Mouse (Mus musculus) urinary bladder, postnatal 14 days (tissue): ENCODE data around the gene Tgfbi.

ENCODE experiments used
- DNase-seq: peaks from one replicate; pipeline ENCODE4 v3.0.0; 2021; ENCODE audit warnings: low spot score

The Tgfbi gene

DNA sequence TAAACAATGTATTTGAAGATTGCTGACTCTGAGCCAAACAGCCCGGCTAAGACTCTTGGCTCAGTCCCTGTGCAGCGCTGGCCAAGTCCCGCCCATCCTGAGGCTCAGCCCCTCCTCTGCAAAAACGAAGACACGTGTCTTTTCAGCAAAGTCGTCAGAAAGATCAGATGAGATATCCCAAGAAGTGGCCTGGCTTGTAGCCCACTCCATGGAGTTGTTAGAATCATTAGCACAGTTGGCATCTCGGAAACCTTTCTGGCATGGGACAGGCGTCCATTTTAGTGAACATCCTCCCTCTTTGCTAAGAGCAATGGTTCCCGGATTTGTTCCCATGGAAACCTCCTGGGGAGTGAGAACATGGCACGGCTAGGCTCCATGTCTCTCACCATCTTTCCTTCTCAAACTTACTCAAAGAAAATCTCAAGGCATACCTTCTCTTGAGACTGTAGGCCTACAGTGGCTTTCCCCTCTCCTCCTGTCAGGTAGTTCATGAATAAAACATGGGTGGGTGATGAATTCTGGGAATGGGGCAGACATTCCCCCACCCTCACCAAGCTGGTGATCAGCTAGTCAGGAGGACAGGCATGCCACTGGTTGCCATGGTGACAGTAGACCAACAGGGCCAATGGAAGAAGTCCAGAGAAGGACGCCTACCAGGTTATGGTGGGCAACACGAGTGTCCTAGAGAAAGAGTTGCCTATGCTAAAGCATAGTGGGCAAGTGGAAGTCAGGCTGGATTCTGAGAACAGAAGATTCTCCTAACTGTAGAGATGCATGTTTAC, 11.3 kb upstream of the Tgfbi start:
- DNase-seq: no peak

DNA sequence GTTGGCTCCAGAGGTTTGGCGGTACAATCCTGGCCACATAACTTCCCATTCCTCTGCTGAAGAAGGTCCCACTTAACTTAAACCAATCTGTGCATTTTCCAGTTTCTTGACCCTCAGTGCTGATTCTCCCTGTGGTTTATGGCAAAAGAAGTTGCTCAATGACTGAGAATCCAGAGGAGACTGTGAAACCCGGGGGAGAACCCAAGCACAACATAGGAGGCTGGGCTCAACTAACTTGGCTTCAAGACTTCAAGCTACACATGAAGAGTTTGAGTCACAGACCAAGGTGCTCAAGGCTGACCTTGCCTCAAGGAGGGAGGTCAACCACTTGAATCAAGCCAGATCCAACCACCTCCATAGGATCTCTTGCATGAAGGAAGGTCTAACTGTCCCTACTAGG, 9.8 kb upstream of the Tgfbi start:
- DNase-seq: no peak

DNA sequence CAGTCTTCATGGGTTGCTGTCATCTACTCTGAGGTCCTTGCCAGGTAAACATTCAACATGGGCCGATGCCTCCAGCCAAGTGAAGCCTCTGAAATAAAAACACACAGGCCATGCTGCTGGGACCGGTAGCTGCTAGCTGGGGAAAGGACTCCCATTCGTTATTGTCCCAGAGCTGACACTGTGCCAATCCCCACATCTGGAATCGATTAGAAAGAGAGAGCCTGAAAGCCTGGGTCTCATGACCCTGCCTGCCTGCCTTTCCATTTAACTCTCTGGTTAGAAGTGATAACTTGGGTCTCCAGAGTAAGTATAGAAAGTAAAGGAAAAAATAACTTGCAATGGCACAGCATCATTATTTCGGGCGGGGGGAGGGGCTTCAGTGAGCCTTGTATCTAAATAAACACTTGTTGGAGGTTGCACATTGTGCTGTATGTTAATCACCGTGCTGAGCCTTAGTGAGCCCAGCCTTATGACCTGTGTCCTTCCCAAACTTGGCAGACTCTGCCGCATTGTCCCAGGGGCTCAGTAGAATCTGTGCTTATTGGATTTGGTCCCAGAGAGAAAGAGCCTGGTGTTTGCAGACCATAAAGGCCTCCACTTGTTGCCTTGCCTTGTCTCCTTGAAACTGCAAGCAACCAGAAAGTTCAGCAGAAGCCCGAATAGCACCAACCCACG, 9.0 kb upstream of the Tgfbi start:
- DNase-seq: peak; percentile 59

DNA sequence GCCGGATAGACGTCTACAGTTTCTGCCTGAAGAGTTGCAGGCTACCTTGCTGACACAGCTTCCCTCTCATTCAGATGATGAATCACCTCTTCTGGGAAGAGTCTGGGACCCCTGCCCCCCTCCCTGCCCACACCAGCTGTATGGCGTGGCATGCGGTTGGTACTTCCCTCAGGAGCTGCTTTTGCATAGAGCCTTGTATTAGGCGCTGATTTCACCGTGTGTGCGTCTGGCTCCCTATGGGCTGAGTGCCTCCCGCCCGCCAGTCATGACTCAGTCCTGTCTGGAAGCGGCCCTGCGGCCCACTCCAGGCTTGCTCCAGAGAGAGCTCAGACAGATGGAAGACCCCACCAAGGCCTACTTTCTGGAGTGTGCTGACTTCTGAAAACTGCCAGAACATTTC, 8.1 kb upstream of the Tgfbi start:
- peak; percentile 54 for DNase-seq

DNA sequence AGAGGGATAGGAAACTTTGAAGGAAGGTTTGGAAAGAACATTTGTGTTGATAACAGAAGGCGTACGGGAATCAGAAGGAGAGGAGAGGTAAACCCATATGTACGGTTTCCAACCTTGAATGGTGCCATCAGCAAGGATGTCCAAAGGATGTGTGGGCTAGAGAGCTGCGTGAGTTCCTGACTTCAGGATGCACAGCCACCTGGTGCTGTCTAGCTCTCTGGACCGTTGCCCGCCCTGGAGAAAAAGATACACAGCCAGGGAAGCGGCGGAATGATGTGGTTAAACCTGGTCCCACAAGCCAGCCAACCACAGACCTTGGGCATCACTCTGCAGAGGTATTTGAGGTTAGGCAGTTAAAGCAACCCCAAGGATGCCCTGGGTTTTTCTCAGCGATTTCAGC, 3.8 kb upstream of the Tgfbi start:
- no peak for DNase-seq

DNA sequence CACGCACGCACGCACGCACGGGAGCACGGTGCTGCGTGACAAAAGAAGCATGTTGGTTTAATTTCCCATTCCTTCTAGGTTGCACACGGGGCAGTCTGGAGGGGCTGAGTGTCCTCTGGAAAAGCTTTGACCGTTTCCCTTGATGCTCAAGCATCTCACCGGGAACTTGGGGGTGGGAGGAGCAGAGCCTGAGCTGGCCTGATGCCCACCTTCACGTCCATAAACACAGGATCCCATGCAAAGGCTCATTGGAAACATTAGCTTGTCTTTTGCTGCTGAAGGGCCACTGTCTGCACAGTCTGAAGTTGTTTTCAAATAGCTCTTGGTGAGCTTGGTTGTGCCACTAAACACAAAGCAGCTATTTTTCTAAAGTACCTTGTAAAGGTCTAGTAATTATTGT, 2.6 kb upstream of the Tgfbi start:
- DNase-seq: no peak

DNA sequence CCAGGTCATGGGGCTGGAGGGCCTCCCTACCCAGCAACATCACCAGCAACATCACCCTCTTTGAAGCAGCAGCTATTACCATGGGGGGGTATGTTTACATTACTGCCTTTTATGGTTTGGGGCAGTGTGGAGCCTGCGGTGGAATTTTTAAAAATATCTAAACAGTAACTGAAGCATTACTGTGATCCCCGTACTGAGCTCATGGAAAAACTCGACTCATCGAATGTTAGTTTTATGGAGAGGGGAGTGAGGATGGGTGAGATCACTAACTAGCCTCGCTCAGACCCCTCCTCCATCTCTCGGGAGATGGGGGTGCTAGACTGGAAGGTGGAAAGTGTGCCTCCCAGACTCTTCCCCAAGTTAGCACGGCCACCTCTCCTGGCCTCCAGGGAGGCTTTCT, 2.1 kb upstream of the Tgfbi start:
- DNase-seq: no peak

DNA sequence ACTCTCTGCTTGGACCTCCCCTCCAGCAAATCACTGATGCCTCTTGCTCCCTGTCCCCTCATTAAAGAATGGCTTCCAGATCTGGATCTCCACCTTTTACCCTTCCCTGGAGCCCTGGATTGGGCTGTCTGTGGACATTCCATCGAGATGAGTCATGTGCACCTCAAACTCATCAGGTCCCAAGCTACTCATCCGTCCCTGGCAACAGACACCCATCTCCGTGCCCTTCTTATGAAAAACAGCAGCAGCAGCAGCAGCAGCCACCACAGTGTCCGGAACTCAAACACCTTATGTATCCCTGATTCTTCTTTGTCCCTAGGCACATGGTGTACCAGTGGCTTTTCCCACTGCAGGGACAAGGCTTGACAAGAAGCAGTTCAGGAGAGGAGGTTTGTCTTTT, 1.5 kb upstream of the Tgfbi start:
- DNase-seq: no peak

DNA sequence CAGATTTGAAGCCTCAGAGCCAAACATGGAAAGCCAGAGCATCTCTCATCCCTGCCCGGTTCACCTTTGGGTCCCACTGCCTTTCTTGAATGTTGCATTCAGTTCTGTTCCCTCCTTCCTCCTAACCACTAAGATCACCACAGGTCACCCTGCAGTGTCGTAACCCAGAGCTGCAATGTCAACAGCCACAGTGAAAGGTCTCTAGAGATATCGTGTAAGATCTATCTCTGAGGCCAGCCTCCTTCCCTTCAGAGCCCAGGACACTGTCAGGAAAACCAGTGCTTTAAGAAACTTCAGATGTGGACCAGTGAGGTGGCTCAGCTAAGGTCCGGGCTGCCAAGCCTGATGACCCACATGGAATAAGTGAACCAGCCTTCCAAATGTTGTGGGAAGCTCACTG, 1.8 kb downstream of the Tgfbi start:
- DNase-seq: no peak

DNA sequence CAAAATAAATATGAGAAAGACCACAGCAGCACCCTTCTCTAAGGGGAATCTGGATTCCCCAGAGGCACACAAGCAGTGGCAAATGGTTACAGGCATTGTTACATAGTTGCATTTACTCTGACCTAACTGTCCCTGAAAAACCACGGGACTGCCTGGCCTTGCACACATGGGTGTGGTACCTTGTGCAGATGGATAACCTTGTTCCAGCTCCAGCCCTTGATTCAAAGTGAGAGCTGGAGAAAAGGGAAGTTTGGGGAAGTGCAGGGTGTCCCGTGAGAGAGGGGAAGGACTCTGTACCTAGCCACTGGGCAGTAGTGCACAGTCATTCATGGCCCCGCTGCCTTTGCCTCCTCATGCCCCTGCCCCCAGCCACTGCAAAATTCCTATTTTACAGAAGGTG, 2.4 kb downstream of the Tgfbi start:
- no peak for DNase-seq

DNA sequence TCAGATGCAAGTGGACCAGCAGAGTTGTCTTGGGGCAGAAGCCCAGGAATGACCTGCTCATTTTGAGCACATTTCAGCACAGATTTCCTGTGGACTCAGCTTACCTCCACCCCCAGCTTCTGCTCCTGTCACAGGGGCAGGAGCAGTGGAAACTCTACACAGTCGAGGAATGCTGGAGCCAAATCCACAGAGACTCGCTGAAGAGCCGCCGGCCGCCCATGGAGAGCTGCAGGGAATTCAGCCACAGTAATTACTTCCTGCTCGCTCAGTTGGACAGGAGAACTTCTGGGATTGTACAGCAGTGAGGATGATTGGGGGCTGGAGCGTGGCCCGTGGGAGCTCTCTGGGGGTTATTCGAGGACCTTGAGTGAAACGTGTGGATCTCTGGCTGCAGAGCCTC, 3.0 kb downstream of the Tgfbi start:
- no peak for DNase-seq

DNA sequence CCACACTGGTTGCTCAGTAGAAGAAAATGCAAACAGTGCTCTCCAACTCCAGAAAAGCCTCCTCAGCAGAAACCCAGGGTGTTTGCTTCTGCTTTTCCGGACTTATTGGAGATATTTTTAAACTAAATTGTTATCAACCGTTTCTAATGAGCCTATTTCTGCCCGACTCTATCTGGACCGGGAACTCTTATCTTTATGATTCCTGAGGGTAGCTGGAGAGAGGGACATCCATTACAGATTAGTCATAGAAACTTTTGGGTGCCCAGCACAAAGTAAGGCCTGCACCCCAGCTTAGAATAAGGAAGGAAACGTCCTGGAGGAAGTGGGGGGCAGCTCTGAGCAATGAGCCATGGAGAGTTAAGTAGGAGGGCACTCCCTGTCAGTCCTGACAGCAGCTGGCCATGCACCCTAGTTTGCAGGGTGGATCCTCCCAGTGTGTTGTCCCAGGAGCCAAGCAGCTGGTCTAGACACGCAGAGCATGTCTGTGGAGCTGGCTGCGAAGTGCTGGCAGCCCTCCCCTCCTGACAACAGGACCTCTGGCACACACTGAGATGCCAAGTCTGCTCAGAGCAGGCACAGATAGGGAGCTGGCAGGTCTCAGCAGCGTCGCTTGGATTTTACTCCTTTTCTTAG, 4.2 kb downstream of the Tgfbi start:
- DNase-seq: peak; percentile 64

DNA sequence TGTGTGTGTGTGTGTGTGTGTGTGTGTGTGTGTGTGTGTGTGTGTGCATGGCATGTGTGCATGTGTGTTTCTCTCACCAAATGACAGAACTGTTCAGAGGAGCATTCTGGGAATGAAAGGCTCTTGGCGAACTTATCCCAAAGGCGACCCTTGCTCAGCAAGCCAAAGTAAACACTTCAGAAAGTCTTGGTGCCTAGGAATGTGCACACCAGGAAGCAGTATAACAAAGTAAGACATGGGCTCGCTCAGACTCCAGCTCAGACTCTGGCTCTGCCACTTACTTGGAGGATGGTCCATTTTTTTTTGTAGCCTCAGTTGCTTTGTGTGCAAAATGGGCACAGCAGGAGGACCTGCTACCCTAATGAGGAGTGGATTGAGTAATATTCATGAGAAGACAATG, 5.4 kb downstream of the Tgfbi start:
- DNase-seq: no peak

DNA sequence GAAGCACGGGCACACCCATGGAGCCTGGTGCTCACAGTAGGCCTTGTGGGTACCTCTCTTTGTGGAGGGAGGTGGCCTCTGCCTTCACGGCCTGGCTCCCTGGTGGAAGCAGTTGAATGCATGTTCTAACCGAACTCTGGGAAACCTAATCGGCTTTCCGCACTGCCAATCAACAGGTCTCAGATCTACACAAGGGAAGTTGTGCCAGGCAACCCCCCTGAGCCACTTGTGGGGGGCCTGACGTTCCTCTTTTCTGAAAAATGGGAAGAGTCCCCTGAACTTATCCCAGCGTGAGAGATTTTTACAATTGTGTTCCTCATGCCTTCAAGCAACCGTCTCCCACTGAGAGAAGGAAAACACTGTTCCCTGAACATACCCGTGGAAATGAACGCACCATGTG, 5.9 kb downstream of the Tgfbi start:
- no peak for DNase-seq

DNA sequence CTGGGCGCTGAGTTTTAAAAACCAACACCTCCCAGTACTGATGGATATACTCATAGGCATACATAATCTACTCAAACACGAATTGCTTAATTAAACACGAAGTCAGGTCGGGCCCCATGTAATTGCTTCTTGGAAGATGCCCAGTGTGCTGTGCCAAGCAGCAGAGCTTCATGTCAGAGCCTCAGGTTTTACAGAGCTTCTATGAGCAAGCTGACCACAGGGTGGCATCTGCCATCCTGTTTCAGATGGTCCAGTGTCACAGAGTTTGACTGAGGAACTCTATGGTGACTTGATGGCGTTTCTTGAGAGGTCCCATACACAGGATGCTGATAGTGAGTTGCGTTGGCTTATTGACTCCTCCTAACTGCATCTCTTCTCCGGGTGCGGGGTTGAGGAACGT, 6.5 kb downstream of the Tgfbi start:
- no peak for DNase-seq

DNA sequence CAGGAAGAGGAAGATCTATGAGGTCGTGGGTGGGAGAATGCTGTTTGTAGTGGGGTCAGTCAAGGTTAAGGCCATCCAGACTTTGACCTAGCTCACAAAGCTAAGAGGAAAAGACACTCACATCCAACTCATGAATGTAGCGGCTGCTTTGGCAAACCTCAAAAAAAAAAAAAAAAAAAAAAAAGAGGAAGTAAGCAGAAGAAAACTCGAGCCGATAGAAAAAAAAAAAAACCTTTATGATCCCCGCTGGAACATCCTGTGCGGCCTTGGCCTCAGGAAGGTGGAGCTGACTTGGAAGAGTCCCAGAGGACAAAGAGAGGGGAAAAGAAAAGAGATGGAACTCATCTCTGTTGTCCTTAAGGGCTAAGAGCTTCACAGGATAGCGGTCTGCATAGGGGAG, 7.1 kb downstream of the Tgfbi start:
- no peak for DNase-seq

DNA sequence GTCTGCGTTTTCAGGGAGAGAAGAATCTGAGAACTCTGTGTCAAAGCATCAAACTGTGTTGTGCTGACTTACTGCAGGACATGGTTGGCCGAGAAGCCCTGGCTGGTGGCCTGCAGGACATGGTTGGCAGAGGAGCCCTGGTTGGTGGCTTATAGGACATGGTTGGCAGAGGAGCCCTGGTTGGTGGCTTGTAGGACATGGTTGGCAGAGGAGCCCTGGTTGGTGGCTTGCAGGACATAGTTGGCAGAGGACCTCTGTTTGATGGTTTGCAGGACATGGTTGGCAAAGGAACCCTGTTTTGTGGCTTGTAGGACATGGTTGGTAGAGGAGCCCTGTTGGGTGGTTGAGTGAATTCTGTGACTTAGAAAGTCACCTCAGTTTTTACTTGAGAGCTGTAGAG, 7.9 kb downstream of the Tgfbi start:
- DNase-seq: no peak

DNA sequence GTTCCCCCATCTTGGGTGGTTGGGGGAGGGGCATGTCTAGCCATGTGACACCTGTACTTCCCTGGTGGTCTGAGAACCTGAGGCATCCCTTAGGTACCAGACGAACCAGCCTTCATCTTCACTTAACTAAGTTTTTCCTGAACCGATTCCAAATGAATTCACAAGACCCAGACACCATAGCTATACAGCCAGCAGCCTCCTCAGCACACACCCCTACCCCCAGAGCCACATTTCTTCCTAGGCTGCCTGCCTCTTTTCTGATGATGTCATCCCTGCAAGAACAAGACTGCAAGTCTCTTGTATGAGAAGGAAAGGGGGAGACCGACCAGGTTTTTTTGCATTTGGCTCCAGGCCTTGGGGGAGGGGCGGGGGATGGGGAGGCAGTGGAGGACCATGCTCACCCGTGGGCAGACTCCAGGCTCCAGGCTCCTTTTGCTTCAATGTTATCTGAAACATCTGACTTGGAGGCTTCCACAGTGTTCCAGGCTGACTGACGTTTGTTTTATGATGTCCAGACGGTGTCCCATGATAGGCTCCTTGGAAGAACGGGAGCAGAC, 13.0 kb downstream of the Tgfbi start:
- DNase-seq: no peak

DNA sequence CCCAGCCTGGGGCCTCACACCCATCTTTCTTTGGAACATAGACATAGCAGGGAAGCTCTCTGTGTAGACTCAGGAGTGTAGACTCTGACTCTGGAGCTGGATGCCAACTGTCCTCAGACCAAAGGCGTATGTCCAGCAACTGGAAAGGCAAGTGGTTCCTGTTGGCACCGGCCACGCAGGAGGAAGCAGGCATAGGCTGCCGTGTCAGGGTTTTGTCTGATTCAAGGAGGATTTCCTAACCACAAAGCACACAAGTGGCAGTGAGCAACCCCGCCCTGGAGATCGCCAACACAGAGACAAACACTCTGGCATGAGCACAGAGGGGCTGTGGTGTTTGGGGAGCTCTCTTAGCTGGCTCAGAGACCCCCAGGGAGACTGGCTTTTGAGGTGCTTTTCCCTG, 17.2 kb downstream of the Tgfbi start:
- no peak for DNase-seq

DNA sequence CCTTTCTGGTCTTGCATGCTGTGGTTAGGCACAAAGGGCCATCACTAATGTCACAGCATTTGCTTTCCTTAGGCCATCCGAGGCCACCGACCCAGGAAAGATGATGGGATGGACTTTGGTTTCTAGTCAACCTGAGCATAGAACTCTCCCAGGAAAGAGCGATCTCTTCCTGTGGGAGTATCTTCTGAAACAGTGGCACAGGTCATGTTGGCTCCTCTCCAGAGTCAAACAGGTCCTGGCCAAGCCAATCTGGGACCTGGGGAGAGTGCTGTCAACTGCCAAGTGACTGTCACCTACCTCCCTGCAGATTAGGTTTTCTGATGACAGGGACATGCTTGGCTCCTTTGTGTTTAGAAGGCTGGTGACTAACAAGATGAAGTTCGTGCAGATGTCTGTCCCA, 20.8 kb downstream of the Tgfbi start:
- no peak for DNase-seq

DNA sequence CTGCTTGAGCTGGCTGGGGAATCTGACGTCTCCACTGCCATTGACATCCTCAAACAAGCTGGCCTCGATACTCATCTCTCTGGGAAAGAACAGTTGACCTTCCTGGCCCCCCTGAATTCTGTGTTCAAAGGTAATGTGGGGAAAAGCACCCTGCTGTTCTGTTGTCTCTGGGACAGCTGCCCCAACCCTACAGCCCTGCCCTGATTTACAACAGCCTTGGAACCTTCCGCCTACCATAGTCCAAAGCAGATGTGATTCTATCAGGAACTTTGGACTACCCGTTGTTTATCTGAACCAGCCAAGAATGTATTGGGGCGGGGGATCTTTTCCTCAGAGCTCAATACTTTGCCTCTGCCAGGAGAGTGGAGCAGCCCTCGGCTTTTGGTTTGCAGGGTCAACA, 21.2 kb downstream of the Tgfbi start:
- no peak for DNase-seq

DNA sequence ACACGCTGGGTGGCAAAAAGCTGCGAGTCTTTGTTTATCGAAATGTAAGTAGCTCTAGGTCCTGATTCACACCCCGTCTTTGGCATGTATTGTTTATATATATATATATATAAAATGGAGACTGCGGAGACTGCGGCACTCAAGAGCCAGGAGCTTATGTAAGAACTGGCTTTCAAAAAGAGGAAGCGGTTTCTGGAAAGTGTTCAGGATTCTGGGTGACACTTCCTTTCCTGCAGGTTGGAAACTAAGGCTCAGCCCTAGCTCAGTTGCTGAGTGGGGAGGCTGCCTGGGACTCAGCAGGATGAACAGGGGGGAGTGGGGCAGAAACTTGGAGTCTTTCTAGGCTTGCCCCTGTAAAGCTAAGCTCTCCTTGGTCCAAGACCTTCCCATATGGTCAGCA, 22.0 kb downstream of the Tgfbi start:
- no peak for DNase-seq

DNA sequence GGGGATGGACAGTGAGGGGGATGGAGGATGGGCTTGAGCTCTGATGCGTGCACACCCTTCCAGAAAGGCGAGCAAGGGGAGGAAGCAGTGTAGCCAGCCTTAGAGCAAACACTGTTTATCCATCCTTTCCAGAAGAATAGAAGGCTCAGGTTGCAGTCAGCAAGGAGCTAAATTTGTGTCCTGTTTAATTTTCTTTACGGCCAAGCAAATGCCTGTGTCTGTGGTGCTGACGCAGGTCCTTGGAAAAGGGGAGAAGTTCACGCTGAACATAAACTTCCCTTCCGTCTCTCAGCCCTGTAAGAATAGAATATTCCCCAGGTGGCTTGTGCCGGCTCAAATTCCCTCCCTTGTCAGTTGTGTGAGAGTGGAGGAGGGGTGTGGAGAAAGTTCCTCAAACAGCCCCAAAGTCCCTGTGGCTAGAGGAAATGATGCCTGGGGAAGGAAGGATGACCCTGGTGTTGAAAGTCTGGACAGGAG, 24.9 kb downstream of the Tgfbi start:
- DNase-seq: no peak
